Mouse (Mus musculus) limb, embryonic 12.5 days (tissue): ENCODE measurements at regions not wholly inside any gene's neighbourhood (a gene's known extent, or its start where the extent isn't known, plus 50 kb on each side); places are given as distances from the start of the nearest gene placed in this dataset.
A peak's percentile ranks its signal among the peaks of the same experiment; 100 is the strongest.

Experiments
- ATAC-seq: fragments of 200-750 bp; cut with Nextera tagmentation; 2 replicates; pipeline ENCODE4 v1.8.0; 2017; ENCODE audit warnings: low read depth, moderate TSS enrichment; ENCODE audit not compliant: insufficient number of reproducible peaks, insufficient read depth, low FRiP score, low TSS enrichment
- H3K27ac ChIP-seq: fragments of 300-500 bp; sonication (generic); 2 replicates; pipeline ENCODE4 v1.5.1; 2016; ENCODE audit warnings: mild to moderate bottlenecking, moderate library complexity
- H3K27me3 ChIP-seq: fragments of 300-500 bp; sonication (generic); 2 replicates; pipeline ENCODE4 v1.6.1; 2016; ENCODE audit warnings: mild to moderate bottlenecking, moderate library complexity
- H3K36me3 ChIP-seq: fragments of 300-500 bp; sonication (generic); 2 replicates; pipeline ENCODE4 v1.6.1; 2016; ENCODE audit warnings: mild to moderate bottlenecking, moderate library complexity
- H3K4me1 ChIP-seq: fragments of 300-500 bp; sonication (generic); replicated peaks from 2 replicates; pipeline ENCODE4 v1.6.1; 2016
- H3K4me2 ChIP-seq: fragments of 300-500 bp; sonication (generic); 2 replicates; pipeline ENCODE4 v1.6.1; 2016; ENCODE audit warnings: mild to moderate bottlenecking, moderate library complexity
- H3K4me3 ChIP-seq: fragments of 300-500 bp; sonication (generic); replicated peaks from 2 replicates; pipeline ENCODE4 v1.5.1; 2016; ENCODE audit warnings: mild to moderate bottlenecking
- H3K9ac ChIP-seq: fragments of 300-500 bp; sonication (generic); replicated peaks from 2 replicates; pipeline ENCODE4 v1.6.1; 2016; ENCODE audit warnings: mild to moderate bottlenecking, moderate library complexity
- H3K9me3 ChIP-seq: fragments of 300-500 bp; sonication (generic); 2 replicates; pipeline ENCODE4 v1.6.1; 2016; ENCODE audit warnings: mild to moderate bottlenecking, moderate library complexity
- whole genome bisulfite sequencing: fragments of 180-500 bp; shearing (Covaris S2); methylation state at CpG from one replicate; pipeline ENCODE4 v1.1.7; 2016; 5-methylcytosine and 5-hydroxymethylcytosine counted together

DNA sequence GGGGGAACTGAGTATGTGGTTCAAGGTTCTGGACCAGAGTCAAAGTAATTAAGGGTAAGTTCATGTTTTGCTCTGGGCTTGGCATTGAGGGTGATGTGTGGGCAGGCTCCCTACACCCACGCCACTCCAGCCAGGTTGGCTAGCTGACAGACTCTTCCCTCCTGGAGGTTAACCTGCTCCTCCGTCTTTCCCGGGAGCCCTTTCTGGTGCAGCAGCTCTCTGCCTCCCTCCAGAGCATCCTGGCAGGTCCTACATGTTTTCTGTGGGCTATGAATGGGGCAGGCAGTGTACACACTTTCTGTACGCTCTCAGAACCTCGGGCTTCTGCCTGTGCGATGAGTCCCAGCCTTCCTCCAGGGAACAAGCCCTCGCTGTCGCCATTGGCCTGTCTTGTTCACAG lies 82.8 kb upstream of the Ttc34 start:
- no peak for ATAC-seq
- H3K9ac ChIP-seq, result no peak overlapping the region
- peak overlapping the region; percentile 78; the same call in 1 of the 2 replicates for H3K27ac ChIP-seq
- no peaks in the 10 kb centered on the region for H3K9me3 ChIP-seq
- WGBS, result 67% methylated on average over 8 of the region's 8 CpGs
- no peaks in the 10 kb centered on the region for H3K36me3 ChIP-seq
- H3K4me3 ChIP-seq, result no peak overlapping the region
- H3K27me3 ChIP-seq, result peaks cover 7% of the 10 kb centered on the region; the same call in 1 of the 2 replicates
- H3K4me2 ChIP-seq, result no peak overlapping the region
- H3K4me1 ChIP-seq, result peaks cover 63% of the 10 kb centered on the region

DNA sequence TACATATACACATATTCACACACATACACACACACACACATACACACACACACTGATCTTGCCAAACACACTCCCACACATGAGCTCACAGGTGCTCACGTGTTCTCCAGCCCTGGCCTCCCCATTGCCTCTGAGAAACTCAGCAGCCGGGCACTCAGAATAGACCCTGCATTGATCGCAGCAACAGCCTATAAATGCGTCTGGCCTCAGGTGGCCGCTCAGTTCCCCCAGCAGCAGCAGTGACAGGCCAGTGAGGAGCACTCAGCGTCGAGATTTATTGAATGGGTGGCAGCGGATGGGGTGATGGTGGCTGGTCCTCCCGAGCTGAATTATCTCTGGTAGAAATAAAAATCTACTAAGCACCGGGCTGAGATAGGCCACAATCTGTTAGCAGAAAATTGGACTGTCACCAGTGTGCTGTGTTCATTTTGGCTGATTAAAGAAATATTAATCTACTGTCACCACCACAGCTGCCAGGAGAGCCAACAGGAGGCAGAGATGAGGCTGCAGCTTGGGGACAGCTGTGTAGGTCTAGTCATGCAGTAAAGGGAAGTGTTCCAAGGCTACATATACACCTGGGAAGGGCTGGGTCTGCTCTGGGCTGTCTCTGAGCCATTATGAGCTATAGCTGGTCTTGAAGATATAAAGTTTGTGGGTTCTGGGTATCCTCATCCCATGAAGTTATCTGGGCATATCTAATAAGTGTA lies 80.4 kb upstream of the Ttc34 start:
- Histone ChIP-seq H3K9ac (no peak overlapping the region), H3K27me3 (peaks cover 7% of the 10 kb centered on the region; the same call in 1 of the 2 replicates), H3K4me1 (peaks cover 52% of the 10 kb centered on the region), H3K4me3 (no peak overlapping the region), H3K27ac (no peak overlapping the region), H3K9me3 (no peaks in the 10 kb centered on the region), H3K36me3 (no peaks in the 10 kb centered on the region), H3K4me2 (no peak overlapping the region)
- WGBS, result 55% methylated on average over 10 of the region's 10 CpGs
- no peak for ATAC-seq

DNA sequence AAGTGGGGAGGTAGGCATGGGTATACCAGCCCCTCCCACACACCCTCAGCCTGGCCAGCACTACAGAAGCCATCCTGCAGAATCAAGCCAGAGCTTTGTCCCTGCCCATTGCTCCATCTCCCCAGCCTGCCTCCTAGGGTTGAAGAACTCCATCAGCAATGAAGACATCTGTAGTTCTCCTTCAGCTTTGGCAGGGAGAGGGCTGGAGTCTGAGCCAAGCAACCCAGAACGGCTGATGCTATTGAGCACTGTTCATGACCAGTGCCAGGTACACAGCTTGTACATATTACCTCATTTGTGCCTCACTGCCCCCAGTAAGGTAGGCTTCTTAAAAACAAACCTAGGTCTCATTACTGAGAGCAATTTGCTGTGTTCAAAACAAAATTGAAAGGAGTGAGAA lies 77.4 kb upstream of the Ttc34 start:
- H3K4me2 ChIP-seq, result no peak overlapping the region
- H3K27me3 ChIP-seq, result peaks cover 3% of the 10 kb centered on the region
- H3K4me3 ChIP-seq, result no peak overlapping the region
- no peaks in the 10 kb centered on the region for H3K9me3 ChIP-seq
- H3K27ac ChIP-seq, result no peak overlapping the region
- ATAC-seq, result no peak
- WGBS, result 53% methylated on average over 1 of the region's 1 CpGs
- no peaks in the 10 kb centered on the region for H3K36me3 ChIP-seq
- peaks cover 33% of the 10 kb centered on the region for H3K4me1 ChIP-seq
- H3K9ac ChIP-seq, result no peak overlapping the region

DNA sequence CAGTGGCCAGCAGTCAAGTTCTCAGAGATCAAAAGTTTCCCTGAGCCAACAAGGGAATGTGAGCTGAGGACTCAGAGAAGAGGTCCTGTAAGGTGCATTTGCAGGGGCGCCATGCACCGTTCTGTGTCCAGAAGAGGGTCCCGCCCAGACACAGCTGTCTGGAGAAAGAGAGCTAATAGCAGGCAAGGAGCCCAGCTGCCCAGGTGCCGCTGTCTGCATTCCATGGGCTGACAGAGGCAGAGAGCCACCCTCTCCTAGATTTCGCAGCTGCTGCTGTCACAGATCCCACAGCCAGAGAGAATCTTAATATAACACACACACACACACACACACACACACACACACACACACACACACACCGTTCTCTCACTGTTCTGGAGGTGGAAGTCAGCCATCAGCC lies 73.0 kb upstream of the Ttc34 start:
- Histone ChIP-seq H3K9ac (no peak overlapping the region), H3K4me3 (no peak overlapping the region), H3K9me3 (no peaks in the 10 kb centered on the region), H3K27me3 (peaks cover 8% of the 10 kb centered on the region), H3K4me1 (peaks cover 36% of the 10 kb centered on the region), H3K36me3 (no peaks in the 10 kb centered on the region), H3K4me2 (no peak overlapping the region), H3K27ac (no peak overlapping the region)
- 60% methylated on average over 6 of the region's 6 CpGs for WGBS
- ATAC-seq, result no peak

DNA sequence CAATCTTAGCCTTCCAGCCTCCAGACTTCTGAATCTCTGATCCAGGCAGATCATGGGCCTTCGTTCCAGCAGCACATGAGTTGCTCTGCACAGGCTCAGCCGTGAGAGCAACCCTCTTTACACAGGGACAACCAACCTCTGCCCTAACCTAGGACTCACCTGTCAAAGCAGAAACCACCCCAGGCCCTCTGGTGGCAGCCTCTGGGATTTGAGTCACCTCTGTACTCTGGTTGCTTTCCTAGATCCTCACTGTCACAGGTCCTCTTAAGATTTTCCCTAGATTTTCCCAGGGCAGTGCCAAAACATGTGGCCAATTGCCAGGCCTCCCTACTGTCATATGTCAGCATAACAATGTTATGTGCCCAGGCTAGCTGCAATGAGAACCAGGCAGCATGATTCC lies 71.1 kb upstream of the Ttc34 start:
- no peak for ATAC-seq
- Histone ChIP-seq H3K4me1 (peaks cover 32% of the 10 kb centered on the region), H3K27me3 (peaks cover 12% of the 10 kb centered on the region), H3K36me3 (no peaks in the 10 kb centered on the region), H3K9me3 (no peaks in the 10 kb centered on the region), H3K27ac (no peak overlapping the region), H3K4me2 (no peak overlapping the region), H3K9ac (no peak overlapping the region), H3K4me3 (no peak overlapping the region)
- 47% methylated on average over 2 of the region's 2 CpGs for WGBS

DNA sequence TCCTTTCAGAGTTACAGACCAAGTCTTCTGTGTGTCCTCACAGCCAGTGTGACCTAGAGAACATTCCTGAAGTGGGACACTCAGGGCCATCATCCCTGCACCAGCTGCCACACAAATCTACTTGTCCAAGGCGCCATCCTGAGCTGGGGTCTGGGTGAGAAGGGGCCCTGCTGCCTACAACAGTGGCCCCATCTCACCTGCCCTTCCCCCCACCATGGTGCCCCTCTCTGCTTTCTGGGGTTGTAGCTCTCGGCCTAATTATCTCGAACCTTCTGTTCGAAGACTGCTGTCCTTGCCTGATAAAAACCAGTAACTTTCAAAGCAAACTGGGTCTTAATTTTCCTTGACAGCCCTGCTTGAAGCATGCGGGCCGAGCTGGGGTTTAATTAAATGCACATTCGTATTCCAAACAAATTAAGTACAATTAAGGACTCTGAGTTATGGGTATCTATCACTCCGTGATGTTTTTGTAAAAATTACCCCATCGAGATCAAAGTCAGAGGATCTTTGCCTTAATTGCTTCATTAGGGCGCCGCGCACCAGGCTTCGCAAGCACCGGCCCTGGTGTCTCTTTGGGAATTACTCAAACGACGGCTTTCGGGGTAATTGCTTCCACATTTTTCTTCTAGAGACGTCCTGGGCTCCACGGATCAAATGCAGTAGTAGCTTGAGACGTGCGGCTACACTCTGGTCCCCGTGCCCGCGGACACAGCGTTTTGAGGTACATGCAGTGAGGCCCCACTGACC lies 65.8 kb upstream of the Ttc34 start:
- peaks cover 25% of the 10 kb centered on the region for H3K27me3 ChIP-seq
- 13% methylated on average over 25 of the region's 25 CpGs for WGBS
- no peak overlapping the region for H3K4me3 ChIP-seq

DNA sequence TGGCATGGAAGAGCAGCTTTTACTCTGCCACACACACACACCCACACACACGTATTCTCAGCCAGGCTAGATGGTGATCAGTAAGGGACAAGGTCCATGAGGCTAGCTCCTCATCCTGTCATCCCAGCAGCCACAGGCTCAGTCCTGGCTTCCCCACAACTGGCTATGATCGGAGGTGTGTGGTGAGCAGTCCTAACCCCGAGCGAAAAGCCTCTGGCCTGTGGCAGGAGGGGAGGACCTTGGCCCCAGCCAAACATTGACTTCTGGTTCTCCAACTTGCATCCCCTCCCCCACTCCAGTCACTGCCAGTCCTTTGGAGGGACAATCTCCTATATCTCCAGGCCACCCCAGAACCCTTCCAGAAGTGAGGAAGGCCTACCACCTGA lies 65.2 kb upstream of the Ttc34 start:
- Histone ChIP-seq H3K27me3 (peaks cover 25% of the 10 kb centered on the region), H3K4me3 (no peak overlapping the region), H3K4me1 (peaks cover 43% of the 10 kb centered on the region), H3K4me2 (no peak overlapping the region), H3K27ac (peak overlapping the region; percentile 58), H3K9me3 (no peaks in the 10 kb centered on the region), H3K36me3 (no peaks in the 10 kb centered on the region), H3K9ac (no peak overlapping the region)
- ATAC-seq, result no peak
- WGBS, result 18% methylated on average over 4 of the region's 4 CpGs

More for the DNA sequence above, 65.8 kb upstream of the Ttc34 start:
- Histone ChIP-seq H3K27ac (peak overlapping the region; percentile 58; the same call in 1 of the 2 replicates), H3K9ac (no peak overlapping the region), H3K36me3 (no peaks in the 10 kb centered on the region), H3K4me1 (peaks cover 46% of the 10 kb centered on the region), H3K4me2 (peak overlapping the region; percentile 4; the same call in 1 of the 2 replicates), H3K9me3 (no peaks in the 10 kb centered on the region)
- no peak; the same call in 1 of the 2 replicates for ATAC-seq

DNA sequence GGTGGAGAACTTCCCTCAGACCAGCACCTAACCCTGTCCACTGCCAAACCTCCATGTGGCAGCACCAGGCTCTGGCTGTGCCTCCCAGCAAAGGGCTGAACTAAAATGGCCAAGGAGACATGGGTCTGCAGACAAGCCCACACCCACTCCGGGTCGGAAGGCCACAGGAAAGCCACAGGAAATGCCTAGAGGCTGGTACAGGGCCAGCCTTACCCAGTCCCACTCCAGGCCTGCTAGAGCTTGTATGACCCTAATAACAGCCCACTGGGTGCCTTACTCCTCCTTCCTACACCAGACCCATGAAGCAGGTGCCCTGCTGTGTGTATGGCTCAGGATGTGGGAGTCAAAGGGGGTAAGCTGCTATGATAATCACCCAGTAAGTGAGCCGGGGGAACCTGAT lies 63.4 kb upstream of the Ttc34 start:
- ATAC-seq, result no peak
- Histone ChIP-seq H3K9me3 (no peaks in the 10 kb centered on the region), H3K4me1 (peaks cover 43% of the 10 kb centered on the region), H3K27me3 (peaks cover 20% of the 10 kb centered on the region), H3K27ac (no peak overlapping the region), H3K4me3 (no peak overlapping the region), H3K36me3 (no peaks in the 10 kb centered on the region), H3K4me2 (no peak overlapping the region), H3K9ac (0 out of 2 replicates have a peak overlapping the region, but pooled peaks have one; percentile 23)
- WGBS, result 62% methylated on average over 3 of the region's 3 CpGs

DNA sequence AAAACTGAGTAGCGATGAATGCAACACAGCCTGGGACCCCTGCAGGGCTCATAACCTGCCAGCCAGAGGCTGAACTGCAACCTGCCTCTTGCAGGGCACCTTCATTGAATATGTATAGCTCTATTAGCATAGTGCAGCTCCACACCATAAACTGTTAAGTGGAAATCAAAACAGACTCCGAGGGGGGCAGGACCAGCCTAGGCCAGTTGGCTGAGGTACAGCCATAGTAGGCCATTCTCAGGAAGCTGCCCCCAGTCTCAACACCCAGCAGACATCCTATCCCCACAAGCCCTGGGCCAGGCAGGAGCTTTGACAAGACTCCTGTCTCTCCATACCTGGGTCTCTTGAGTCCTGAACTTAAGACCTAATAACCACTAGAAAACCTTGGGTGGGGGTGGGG lies 62.9 kb upstream of the Ttc34 start:
- no peaks in the 10 kb centered on the region for H3K36me3 ChIP-seq
- H3K4me1 ChIP-seq, result peaks cover 43% of the 10 kb centered on the region
- H3K9me3 ChIP-seq, result no peaks in the 10 kb centered on the region
- H3K4me2 ChIP-seq, result no peak overlapping the region
- no peak overlapping the region for H3K27ac ChIP-seq
- no peak for ATAC-seq
- H3K27me3 ChIP-seq, result peaks cover 20% of the 10 kb centered on the region; the same call in 1 of the 2 replicates
- WGBS, result 53% methylated on average over 2 of the region's 2 CpGs
- no peak overlapping the region for H3K4me3 ChIP-seq
- H3K9ac ChIP-seq, result no peak overlapping the region

DNA sequence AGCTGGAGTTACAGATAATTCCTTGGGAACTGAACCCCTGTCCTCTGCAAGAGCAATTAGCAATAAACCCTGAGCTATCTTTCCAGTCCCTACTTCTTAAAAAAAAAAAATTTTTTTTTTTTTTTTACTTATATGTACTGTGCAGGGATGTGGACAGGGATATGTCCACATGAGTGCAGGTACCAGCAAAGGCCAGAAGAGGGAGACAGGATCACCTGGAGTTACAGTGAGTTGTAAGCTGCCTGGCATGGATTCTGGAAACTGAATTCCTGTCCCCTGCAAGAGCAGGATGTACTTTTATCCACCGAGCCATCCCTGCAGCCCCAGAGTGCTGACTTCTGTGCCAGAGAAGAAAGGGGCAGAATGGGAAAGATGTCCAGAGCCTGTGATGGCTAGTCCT lies 58.4 kb upstream of the Ttc34 start:
- H3K27ac ChIP-seq, result no peak overlapping the region
- H3K9me3 ChIP-seq, result no peaks in the 10 kb centered on the region
- H3K36me3 ChIP-seq, result no peaks in the 10 kb centered on the region
- WGBS, result 91% methylated on average over 1 of the region's 1 CpGs
- H3K4me3 ChIP-seq, result no peak overlapping the region
- H3K4me1 ChIP-seq, result peaks cover 48% of the 10 kb centered on the region
- no peak overlapping the region for H3K4me2 ChIP-seq
- no peak overlapping the region for H3K9ac ChIP-seq
- no peak for ATAC-seq
- 0 out of 2 replicates have a peak, but pooled peaks cover 5% of the 10 kb centered on the region for H3K27me3 ChIP-seq

DNA sequence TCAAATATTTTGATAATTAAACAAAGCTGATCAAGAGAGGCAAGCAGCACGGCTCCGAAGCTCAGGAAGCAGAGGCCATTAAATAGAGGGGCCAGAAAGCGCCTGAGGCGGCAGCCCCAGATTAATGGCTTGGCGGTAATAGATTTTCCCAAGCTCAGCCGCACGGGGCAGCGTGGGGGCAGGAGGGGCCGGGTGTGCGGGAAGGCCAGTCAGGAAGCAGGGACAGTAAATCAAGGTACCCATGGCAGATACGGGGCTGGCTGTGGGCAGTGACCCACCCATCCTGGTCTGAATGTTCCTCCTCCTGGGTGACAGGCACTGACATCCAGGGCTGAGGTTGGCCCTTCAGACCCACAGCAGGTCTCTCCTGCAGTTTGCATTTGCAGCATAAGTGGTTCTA lies 55.9 kb upstream of the Ttc34 start:
- Histone ChIP-seq H3K4me2 (peak overlapping the region; percentile 25; the same call in 1 of the 2 replicates), H3K9ac (no peak overlapping the region), H3K27ac (peak overlapping the region; percentile 57), H3K4me1 (peaks cover 52% of the 10 kb centered on the region), H3K36me3 (no peaks in the 10 kb centered on the region), H3K9me3 (no peaks in the 10 kb centered on the region), H3K4me3 (no peak overlapping the region), H3K27me3 (no peaks in the 10 kb centered on the region; the same call in 1 of the 2 replicates)
- 2% methylated on average over 11 of the region's 11 CpGs for WGBS
- ATAC-seq, result 0 out of 2 replicates have a peak, but pooled peaks have one; percentile 6
